In genomic region chr4:136964990-136965421, GRCm38 (mm10) we compare ENCODE assay signal across 16 mouse cellular contexts. TPM values are rescaled to one million over a fixed set of nuclear protein-coding genes. Genes with fewer than 3 reads are reported as not detected.
A peak's percentile ranks its signal among the peaks of the same experiment; 100 is the strongest.
DNase-seq lines count a peak whose midpoint lies in the region; ATAC-seq and TF ChIP-seq lines count a peak whose summit lies in the region.
"Had no signal": no experiment of that assay in that cellular context is flagged by ENCODE, and none has a peak within 500 bp of the region (broad histone marks: within the 10 kb centered on the region; RNA-seq: fewer than 3 reads in every experiment).

No protein-coding gene starts in this region.

- H3K27me3 ChIP-seq in embryonic facial prominence, embryonic 11.5 days (ENCODE audit: control insufficient read depth, insufficient read depth, low read length), result peaks cover 4% of the 10 kb centered on the region; the same call in 1 of the 2 replicates
- H3K27me3 ChIP-seq in hindbrain, embryonic 14.5 days (ENCODE audit: control insufficient read depth, insufficient read depth, low read length), result peaks cover 26% of the 10 kb centered on the region
- peaks cover 83% of the 10 kb centered on the region for H3K27me3 ChIP-seq in midbrain, embryonic 13.5 days

- 15% methylated on average over 15 of the region's 15 CpGs for WGBS in embryonic facial prominence, embryonic 11.5 days
- 18% methylated on average over 15 of the region's 15 CpGs for WGBS in hindbrain, embryonic 14.5 days
- 9% methylated on average over 15 of the region's 15 CpGs for WGBS in midbrain, embryonic 13.5 days

- no peak for TF ChIP-seq CTCF in left cerebral cortex, adult 2 months (IDR thresholded peaks at IDR 0.05)

- intact Hi-C loops in left cerebral cortex, postnatal 4 days (cut with DNase I), result no loop called here
- intact Hi-C loops in left cerebral cortex, adult 2 months (cut with DNase I), result no loop called here

- no peaks in the 10 kb centered on the region for H3K36me3 ChIP-seq in embryonic facial prominence, embryonic 11.5 days (replicated peaks; ENCODE audit: control insufficient read depth, insufficient read depth, low read depth, low read length)
- no peaks in the 10 kb centered on the region for H3K36me3 ChIP-seq in hindbrain, embryonic 14.5 days (replicated peaks; ENCODE audit: control insufficient read depth, insufficient read depth)
- H3K36me3 ChIP-seq in midbrain, embryonic 13.5 days, result no peaks in the 10 kb centered on the region
- H3K36me3 ChIP-seq: stomach, embryonic 15.5 days had no signal

- peak; percentile 8; the same call in 1 of the 2 replicates for ATAC-seq in embryonic facial prominence, embryonic 11.5 days (replicated peaks; ENCODE audit: insufficient number of reproducible peaks, low FRiP score, low TSS enrichment, low read depth)
- ATAC-seq in hindbrain, embryonic 14.5 days (ENCODE audit: low FRiP score), result peak; percentile 49; the same call in 1 of the 2 replicates
- ATAC-seq in midbrain, embryonic 13.5 days, result peak; percentile 81
- ATAC-seq: CD4-positive, CD25-positive, alpha-beta regulatory T cell, adult 4 months had no signal

- H3K9ac ChIP-seq in embryonic facial prominence, embryonic 11.5 days (replicated peaks; ENCODE audit: low read length), result no peak overlapping the region
- H3K9ac ChIP-seq in hindbrain, embryonic 14.5 days, result no peak overlapping the region
- no peak overlapping the region for H3K9ac ChIP-seq in midbrain, embryonic 13.5 days (replicated peaks)
- H3K9ac ChIP-seq: stomach, embryonic 15.5 days had no signal

- H3K27ac ChIP-seq in left cerebral cortex, adult 2 months, result no peak overlapping the region
- H3K27ac ChIP-seq in embryonic facial prominence, embryonic 11.5 days (replicated peaks; ENCODE audit: low read depth, low read length), result no peak overlapping the region
- H3K27ac ChIP-seq in hindbrain, embryonic 14.5 days, result no peak overlapping the region
- peak overlapping the region; percentile 67 for H3K27ac ChIP-seq in midbrain, embryonic 13.5 days
- H3K27ac ChIP-seq: heart, adult 2 months; stomach, embryonic 15.5 days had no signal

- no peaks in the 10 kb centered on the region; the same call in 1 of the 2 replicates for H3K4me1 ChIP-seq in embryonic facial prominence, embryonic 11.5 days (ENCODE audit: control insufficient read depth, insufficient read depth, low read length)
- H3K4me1 ChIP-seq in hindbrain, embryonic 14.5 days (replicated peaks; ENCODE audit: control insufficient read depth, insufficient read depth, low read length), result peaks cover 37% of the 10 kb centered on the region
- peaks cover 91% of the 10 kb centered on the region for H3K4me1 ChIP-seq in midbrain, embryonic 13.5 days (replicated peaks)

- H3K4me2 ChIP-seq in embryonic facial prominence, embryonic 11.5 days (ENCODE audit: low read depth, low read length), result no peak overlapping the region
- H3K4me2 ChIP-seq in hindbrain, embryonic 14.5 days (replicated peaks), result no peak overlapping the region
- 0 out of 2 replicates have a peak overlapping the region, but pooled peaks have one; percentile 20 for H3K4me2 ChIP-seq in midbrain, embryonic 13.5 days (replicated peaks)
- H3K4me2 ChIP-seq: stomach, embryonic 15.5 days had no signal

- no peak overlapping the region for H3K4me3 ChIP-seq in left cerebral cortex, adult 2 months
- no peak overlapping the region for H3K4me3 ChIP-seq in embryonic facial prominence, embryonic 11.5 days (ENCODE audit: low read depth, low read length)
- H3K4me3 ChIP-seq in hindbrain, embryonic 14.5 days (replicated peaks; ENCODE audit: low read length), result no peak overlapping the region
- H3K4me3 ChIP-seq in midbrain, embryonic 13.5 days (replicated peaks), result no peak overlapping the region
- H3K4me3 ChIP-seq: heart, adult 2 months; stomach, embryonic 15.5 days had no signal

- peak; percentile 74 for DNase-seq in left cerebral cortex, postnatal 4 days
- DNase-seq in left cerebral cortex, adult 2 months (ENCODE audit: extremely low spot score in 1 of 2, low spot score in 2 of 2), result no peak
- DNase-seq in embryonic facial prominence, embryonic 11.5 days (ENCODE audit: low spot score), result peak; percentile 58
- no peak for DNase-seq in hindbrain, embryonic 14.5 days (ENCODE audit: low spot score)
- DNase-seq in kidney, adult 11 months, result no peak
- no peak for DNase-seq in urinary bladder, postnatal 36 days (ENCODE audit: low spot score in 2 of 2)
- no peak for DNase-seq in urinary bladder, adult 2 months (ENCODE audit: low spot score)
- DNase-seq: adrenal gland, adult 2 months; heart, adult 2 months; right cerebral cortex, postnatal 25 days had no signal

- no peaks in the 10 kb centered on the region for H3K9me3 ChIP-seq in embryonic facial prominence, embryonic 11.5 days (replicated peaks; ENCODE audit: control insufficient read depth, low read length)
- no peaks in the 10 kb centered on the region for H3K9me3 ChIP-seq in hindbrain, embryonic 14.5 days (ENCODE audit: control insufficient read depth, low read length)
- H3K9me3 ChIP-seq in midbrain, embryonic 13.5 days, result no peaks in the 10 kb centered on the region
- H3K9me3 ChIP-seq: stomach, embryonic 15.5 days had no signal

RNA-seq across cellular contexts. Expression of gene Epha8, which starts 8.4 kb away (rescaled TPM):
- total RNA-seq in left cerebral cortex, postnatal 4 days (2021), result 10 to 100 TPM; 21.6 to 23.0 TPM
- 1 to 10 TPM; 3.5 to 4.6 TPM for total RNA-seq in left cerebral cortex, adult 2 months (2021)
- polyA plus RNA-seq in embryonic facial prominence, embryonic 11.5 days (2014; fragmentation: Nextera tagmentation; extraction: Ambion mirVana), result 0.64 and 0.65 TPM in 2 replicates
- polyA plus RNA-seq in hindbrain, embryonic 14.5 days (2014; fragmentation: Nextera tagmentation; extraction: Ambion mirVana), result 13.8 and 15.5 TPM in 2 replicates
- 11.4 and 16.0 TPM in 2 replicates for polyA plus RNA-seq in midbrain, embryonic 13.5 days (2015; fragmentation: Nextera tagmentation; extraction: Ambion mirVana)
- polyA plus RNA-seq in urinary bladder, adult 2 months (2012; rRNA removed), result 0.03 and 0.07 TPM in 2 replicates
- total RNA-seq: heart, adult 2 months; heart, postnatal 25 days; liver, adult 2 months; megakaryocyte, adult 5-6 weeks had no signal
- polyA plus RNA-seq: CD4-positive, CD25-positive, alpha-beta regulatory T cell, adult 4 months; liver, adult 2 months had no signal

Comparison
In these comparisons a context has a peak if more than half of its experiments do, and no peak if none do; other contexts are left out.
1. DNase-seq: peak in left cerebral cortex, postnatal 4 days (single experiment) and embryonic facial prominence, embryonic 11.5 days (single experiment); none in left cerebral cortex, adult 2 months (0 of 2), hindbrain, embryonic 14.5 days (single experiment), kidney, adult 11 months (single experiment), urinary bladder, postnatal 36 days (0 of 2) and urinary bladder, adult 2 months (single experiment).
2. ATAC-seq: peak in every context shown above with its lines; median percentile 81 in midbrain, embryonic 13.5 days; 49 in hindbrain, embryonic 14.5 days; 8 in embryonic facial prominence, embryonic 11.5 days.